Mouse (Mus musculus) midbrain, embryonic 14.5 days (tissue): Measurements from ENCODE around the gene Rpl3. TPM values are rescaled to one million over a fixed set of nuclear protein-coding genes. Genes with fewer than 3 reads are reported as not detected.

ENCODE experiments used
- ATAC-seq: fragments of 200-750 bp; cut with Nextera tagmentation; 2 replicates; pipeline ENCODE4 v1.8.0; 2017; ENCODE audit warnings: moderate number of reproducible peaks, moderate library complexity; ENCODE audit not compliant: low FRiP score, low TSS enrichment
- DNase-seq: peaks from one replicate; pipeline ENCODE4 v3.0.0-alpha.2; 2015
- H3K27ac ChIP-seq: fragments of 300-500 bp; sonication (generic); replicated peaks from 2 replicates; pipeline ENCODE4 v1.5.1; 2014; ENCODE audit warnings: mild to moderate bottlenecking, low read depth, low read length, moderate library complexity
- H3K27me3 ChIP-seq: fragments of 300-500 bp; sonication (generic); 2 replicates; pipeline ENCODE4 v1.6.1; 2014; ENCODE audit warnings: low read length, control low read depth, mixed read lengths; ENCODE audit not compliant: control insufficient read depth, insufficient read depth
- H3K36me3 ChIP-seq: fragments of 300-500 bp; sonication (generic); 2 replicates; pipeline ENCODE4 v1.6.1; 2014; ENCODE audit warnings: low read length, control low read depth; ENCODE audit not compliant: control insufficient read depth, insufficient read depth
- H3K4me1 ChIP-seq: fragments of 300-500 bp; sonication (generic); 2 replicates; pipeline ENCODE4 v1.6.1; 2014; ENCODE audit warnings: mild to moderate bottlenecking, antibody characterized with exemption, low read length, control low read depth; ENCODE audit not compliant: control insufficient read depth, insufficient read depth
- H3K4me2 ChIP-seq: fragments of 300-500 bp; sonication (generic); 2 replicates; pipeline ENCODE4 v1.6.1; 2014; ENCODE audit warnings: mild to moderate bottlenecking, low read length, moderate library complexity
- H3K4me3 ChIP-seq: fragments of 300-500 bp; sonication (generic); replicated peaks from 2 replicates; pipeline ENCODE4 v1.5.1; 2014; ENCODE audit warnings: low read depth, low read length
- H3K9ac ChIP-seq: fragments of 300-500 bp; sonication (generic); replicated peaks from 2 replicates; pipeline ENCODE4 v1.6.1; 2014; ENCODE audit warnings: mild to moderate bottlenecking, low read length, moderate library complexity
- H3K9me3 ChIP-seq: fragments of 300-500 bp; sonication (generic); 2 replicates; pipeline ENCODE4 v1.6.1; 2016; ENCODE audit warnings: low read length, control low read depth, mixed read lengths; ENCODE audit not compliant: control insufficient read depth
- WGBS: fragments of 180-500 bp; shearing (Covaris S2); extraction: QIAGEN DNeasy Blood & Tissue Kit; methylation state at CpG from one replicate; pipeline ENCODE4 v1.1.7; 2014; 5-methylcytosine and 5-hydroxymethylcytosine counted together
- polyA plus RNA-seq: library from polyadenylated mRNA; unstranded; fragments of >200 nt; fragmentation: Nextera tagmentation; extraction: Ambion mirVana; gene quantifications from 2 replicates; pipeline ENCODE4 v1.2.1, GENCODE M21; 2014

Rpl3 gene
- polyA plus RNA-seq, 1 experiment from 2014 or later: 724 TPM

GRCm38 (mm10) chr15:80105490-80106410 is 14.1 kb upstream of the Rpl3 start:
- DNase-seq: peak; percentile 41
- 0 out of 2 replicates have a peak, but pooled peaks cover 6% of the 10 kb centered on the region for H3K36me3 ChIP-seq
- H3K9me3 ChIP-seq: no peaks in the 10 kb centered on the region
- no peaks in the 10 kb centered on the region for H3K27me3 ChIP-seq
- no peaks in the 10 kb centered on the region for H3K4me1 ChIP-seq
- peak overlapping the region; percentile 76 for H3K27ac ChIP-seq
- ATAC-seq: no peak
- 50% methylated on average over 12 of the region's 12 CpGs for WGBS
- H3K9ac ChIP-seq: no peak overlapping the region
- no peak overlapping the region for H3K4me2 ChIP-seq
- H3K4me3 ChIP-seq: no peak overlapping the region

- no peak overlapping the region for H3K27ac ChIP-seq
- 85% methylated on average over 6 of the region's 6 CpGs for WGBS
- no peak overlapping the region for H3K4me2 ChIP-seq
- no peak overlapping the region for H3K9ac ChIP-seq
- no peaks in the 10 kb centered on the region for H3K27me3 ChIP-seq
- H3K36me3 ChIP-seq: no peaks in the 10 kb centered on the region
- H3K9me3 ChIP-seq: no peaks in the 10 kb centered on the region
- peaks cover 17% of the 10 kb centered on the region for H3K4me1 ChIP-seq
- ATAC-seq: no peak
- DNase-seq: no peak
- no peak overlapping the region for H3K4me3 ChIP-seq
Observed at GRCm38 (mm10) chr15:80102495-80102894, 10.8 kb upstream of the Rpl3 start.

DNA sequence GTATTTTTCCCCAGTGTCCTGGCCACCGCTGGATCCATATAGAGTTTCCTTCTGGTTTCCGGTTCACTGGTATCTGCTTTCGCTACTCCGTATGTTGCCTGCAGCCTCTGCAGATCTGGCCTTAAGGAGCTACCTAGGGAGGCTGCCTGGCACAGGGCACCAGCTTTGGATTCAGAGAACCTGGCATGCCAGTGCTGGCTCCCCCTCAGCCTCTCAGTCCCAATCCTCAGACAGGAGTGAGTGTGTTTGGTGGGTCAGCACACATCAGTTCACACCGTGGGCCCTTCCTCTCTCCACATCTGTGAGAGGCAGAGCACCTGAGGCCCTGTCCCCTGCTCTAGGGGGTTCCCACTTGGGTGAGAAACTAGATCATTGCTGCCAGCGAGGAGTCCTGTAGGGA is 9.8 kb upstream of the Rpl3 start:
- Histone ChIP-seq H3K27ac (no peak overlapping the region), H3K4me2 (no peak overlapping the region)
- 88% methylated on average over 6 of the region's 6 CpGs for WGBS

DNA sequence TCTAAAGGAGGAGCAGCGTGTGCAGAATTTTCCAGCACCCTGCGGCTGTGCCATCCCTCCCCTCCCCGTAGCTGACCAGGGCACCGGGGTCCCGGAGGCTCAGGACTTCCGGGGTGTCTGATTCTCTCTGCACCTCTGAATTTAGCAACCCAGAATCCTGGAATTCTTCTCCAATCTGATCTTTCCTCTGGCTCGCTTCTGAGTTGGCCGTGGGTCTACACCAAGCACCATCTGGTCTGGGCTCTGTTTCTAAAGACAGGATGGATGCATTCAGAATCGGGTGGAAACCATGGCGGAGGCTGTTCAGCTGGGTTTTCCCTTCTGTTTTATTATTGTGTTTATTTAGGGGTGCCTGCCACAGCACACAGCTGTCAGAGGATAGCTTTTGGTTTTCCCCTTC is 9.2 kb upstream of the Rpl3 start:
- DNase-seq (no peak), ATAC-seq (no peak)
- Histone ChIP-seq H3K27ac (no peak overlapping the region), H3K9ac (no peak overlapping the region), H3K4me1 (peaks cover 31% of the 10 kb centered on the region), H3K4me3 (no peak overlapping the region), H3K9me3 (no peaks in the 10 kb centered on the region), H3K27me3 (no peaks in the 10 kb centered on the region), H3K4me2 (no peak overlapping the region), H3K36me3 (no peaks in the 10 kb centered on the region)
- WGBS: 90% methylated on average over 10 of the region's 10 CpGs

More for the DNA sequence above, 9.8 kb upstream of the Rpl3 start:
- ATAC-seq: no peak
- no peaks in the 10 kb centered on the region for H3K36me3 ChIP-seq
- H3K4me3 ChIP-seq: no peak overlapping the region
- DNase-seq: no peak
- no peak overlapping the region for H3K9ac ChIP-seq
- H3K4me1 ChIP-seq: peaks cover 27% of the 10 kb centered on the region
- H3K9me3 ChIP-seq: no peaks in the 10 kb centered on the region
- H3K27me3 ChIP-seq: no peaks in the 10 kb centered on the region

GRCm38 (mm10) chr15:80100196-80100595 is 8.5 kb upstream of the Rpl3 start:
- DNase-seq (no peak), ATAC-seq (no peak)
- 82% methylated on average over 3 of the region's 3 CpGs for WGBS
- no peaks in the 10 kb centered on the region for H3K27me3 ChIP-seq
- H3K9ac ChIP-seq: no peak overlapping the region
- no peak overlapping the region for H3K4me2 ChIP-seq
- H3K4me3 ChIP-seq: no peak overlapping the region
- H3K4me1 ChIP-seq: peaks cover 31% of the 10 kb centered on the region
- no peaks in the 10 kb centered on the region for H3K9me3 ChIP-seq
- H3K27ac ChIP-seq: no peak overlapping the region
- no peaks in the 10 kb centered on the region for H3K36me3 ChIP-seq

GRCm38 (mm10) chr15:80099477-80099876 is 7.8 kb upstream of the Rpl3 start:
- DNase-seq (no peak), ATAC-seq (no peak)
- H3K36me3 ChIP-seq: no peaks in the 10 kb centered on the region
- H3K9me3 ChIP-seq: no peaks in the 10 kb centered on the region
- no peak overlapping the region for H3K4me3 ChIP-seq
- no peaks in the 10 kb centered on the region for H3K27me3 ChIP-seq
- H3K9ac ChIP-seq: no peak overlapping the region
- H3K4me2 ChIP-seq: no peak overlapping the region
- H3K27ac ChIP-seq: no peak overlapping the region
- WGBS: 87% methylated on average over 3 of the region's 3 CpGs
- peaks cover 31% of the 10 kb centered on the region for H3K4me1 ChIP-seq

DNA sequence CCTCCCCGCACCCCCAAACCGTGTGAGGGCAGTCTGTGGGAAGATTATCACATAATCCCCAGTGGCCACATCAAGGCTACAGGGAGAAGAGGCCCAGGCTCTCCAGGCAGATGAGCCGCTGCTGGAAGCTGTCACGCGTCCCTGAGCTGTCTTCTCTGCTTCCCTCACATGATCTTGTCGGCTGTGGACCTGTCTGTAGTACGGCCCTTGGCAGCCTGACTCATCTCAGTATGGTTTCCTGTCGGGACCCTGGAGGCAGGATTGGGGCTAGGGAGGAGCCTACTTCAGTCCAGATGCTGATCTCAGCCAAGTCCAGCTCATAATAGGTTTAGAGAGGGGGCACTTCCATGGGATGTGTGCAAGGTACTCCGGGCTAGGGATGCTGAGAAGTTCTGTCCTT is 7.1 kb upstream of the Rpl3 start:
- DNase-seq (peak; percentile 32), ATAC-seq (no peak)
- no peaks in the 10 kb centered on the region for H3K27me3 ChIP-seq
- no peaks in the 10 kb centered on the region for H3K9me3 ChIP-seq
- H3K36me3 ChIP-seq: no peaks in the 10 kb centered on the region
- H3K4me3 ChIP-seq: no peak overlapping the region
- WGBS: 32% methylated on average over 9 of the region's 9 CpGs
- H3K4me2 ChIP-seq: no peak overlapping the region
- H3K4me1 ChIP-seq: peaks cover 31% of the 10 kb centered on the region
- H3K27ac ChIP-seq: no peak overlapping the region
- peak overlapping the region; percentile 26; the same call in 1 of the 2 replicates for H3K9ac ChIP-seq

DNA sequence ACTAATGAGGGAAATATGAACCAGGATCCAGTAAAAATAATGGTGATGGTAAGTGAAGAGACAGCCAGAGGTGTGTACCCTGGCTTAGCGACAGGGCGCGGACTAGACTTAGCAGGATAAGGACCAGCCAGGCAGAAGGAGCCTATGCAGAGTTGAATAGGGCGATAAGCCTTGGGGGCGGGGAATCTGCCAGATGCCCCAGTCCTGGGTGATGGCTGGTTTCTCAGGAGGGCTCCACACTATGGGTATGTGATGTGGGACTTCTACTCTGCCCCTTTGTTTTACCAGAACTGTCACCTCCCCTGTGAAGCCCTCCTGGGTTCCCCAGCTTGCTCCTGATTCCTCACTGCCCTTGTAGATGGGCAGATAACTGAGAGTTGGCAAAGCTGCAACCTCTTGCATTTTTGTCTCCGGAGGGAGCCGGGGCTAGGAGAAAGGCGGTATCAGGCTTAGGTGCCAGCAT is 6.4 kb upstream of the Rpl3 start:
- DNase-seq (peak; percentile 30), ATAC-seq (no peak)
- H3K36me3 ChIP-seq: no peaks in the 10 kb centered on the region
- H3K9ac ChIP-seq: no peak overlapping the region; the same call in 1 of the 2 replicates
- no peak overlapping the region for H3K4me3 ChIP-seq
- peak overlapping the region; percentile 26; the same call in 1 of the 2 replicates for H3K27ac ChIP-seq
- peak overlapping the region; percentile 20 for H3K4me2 ChIP-seq
- no peaks in the 10 kb centered on the region for H3K27me3 ChIP-seq
- H3K4me1 ChIP-seq: peaks cover 31% of the 10 kb centered on the region
- H3K9me3 ChIP-seq: no peaks in the 10 kb centered on the region
- 29% methylated on average over 8 of the region's 8 CpGs for WGBS
